Mouse (Mus musculus) thymus, postnatal 14 days (tissue): ENCODE measurements at regions not wholly inside any gene's neighbourhood (a gene's known extent, or its start where the extent isn't known, plus 50 kb on each side); places are given as distances from the start of the nearest gene placed in this dataset.

Source experiments
- DNase-seq: peaks from one replicate; pipeline ENCODE4 v3.0.0; 2021

DNA sequence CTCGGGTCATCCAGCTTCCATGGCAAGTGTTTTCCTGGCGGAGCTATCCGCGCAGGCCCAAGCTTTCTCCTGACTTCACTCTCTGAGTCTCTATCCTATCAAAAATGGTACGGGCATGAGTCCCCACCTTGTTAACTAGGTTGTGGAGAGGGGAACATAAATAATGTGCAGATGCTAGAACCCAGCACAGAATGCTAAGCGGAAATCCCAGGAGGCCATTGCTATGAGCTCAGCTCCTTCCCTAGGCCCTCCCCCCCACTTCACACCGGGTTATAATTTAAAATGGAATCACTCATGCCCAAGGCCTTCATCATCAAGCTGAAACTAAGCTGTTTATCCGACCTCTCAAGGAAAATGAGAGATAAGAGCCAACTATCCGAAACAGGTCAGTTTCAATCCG, 60.4 kb upstream of the Cd83 start:
- DNase-seq = no peak

DNA sequence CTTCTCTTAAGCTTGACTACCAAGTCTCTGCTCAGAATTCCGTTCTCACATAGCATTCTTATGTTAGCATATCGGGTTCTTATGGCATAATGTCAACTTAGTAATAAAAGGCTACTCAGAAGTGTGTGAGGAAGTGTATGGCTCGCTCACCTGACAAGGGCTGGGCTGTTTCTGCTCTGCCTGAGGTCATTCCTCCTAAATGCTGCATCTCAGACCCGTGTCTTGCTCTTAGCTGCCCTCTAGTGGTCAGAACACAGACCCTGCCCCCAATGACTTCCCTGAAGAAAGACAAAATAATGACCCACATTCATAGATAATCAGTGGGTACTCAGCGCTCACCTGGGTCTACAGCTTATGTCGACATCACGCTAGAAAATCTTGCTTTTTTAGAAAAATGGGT, 58.9 kb upstream of the Cd83 start:
- peak; percentile 64 for DNase-seq

- no peak for DNase-seq
Observed at GRCm38 (mm10) chr13:43726895-43727341, 57.7 kb upstream of the Cd83 start.

DNA sequence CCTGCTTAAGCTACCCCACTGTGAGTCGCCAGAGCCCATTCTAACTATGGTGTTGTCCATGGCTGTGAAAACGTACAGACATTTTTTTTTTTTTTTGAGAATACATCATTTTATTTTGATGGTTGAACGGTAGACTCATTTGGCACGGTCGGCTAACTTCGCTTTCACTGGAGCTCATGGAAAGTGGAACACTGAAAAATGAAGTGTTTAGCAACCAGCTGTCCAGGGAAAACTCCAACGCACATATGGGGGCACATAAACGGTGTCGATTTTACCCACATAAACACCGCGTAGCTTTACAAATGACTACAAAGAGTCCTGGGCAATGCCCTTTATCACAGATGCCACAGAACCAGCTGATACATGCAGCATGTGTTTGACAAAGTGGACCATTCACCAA, 55.0 kb upstream of the Cd83 start:
- no peak for DNase-seq

GRCm38 (mm10) chr13:43733061-43733460, 51.5 kb upstream of the Cd83 start:
- DNase-seq = no peak

GRCm38 (mm10) chr13:43734641-43735040, 49.9 kb upstream of the Cd83 start:
- no peak for DNase-seq
